Comparison of ENCODE assay signal across 15 mouse cellular contexts in the genomic region with DNA sequence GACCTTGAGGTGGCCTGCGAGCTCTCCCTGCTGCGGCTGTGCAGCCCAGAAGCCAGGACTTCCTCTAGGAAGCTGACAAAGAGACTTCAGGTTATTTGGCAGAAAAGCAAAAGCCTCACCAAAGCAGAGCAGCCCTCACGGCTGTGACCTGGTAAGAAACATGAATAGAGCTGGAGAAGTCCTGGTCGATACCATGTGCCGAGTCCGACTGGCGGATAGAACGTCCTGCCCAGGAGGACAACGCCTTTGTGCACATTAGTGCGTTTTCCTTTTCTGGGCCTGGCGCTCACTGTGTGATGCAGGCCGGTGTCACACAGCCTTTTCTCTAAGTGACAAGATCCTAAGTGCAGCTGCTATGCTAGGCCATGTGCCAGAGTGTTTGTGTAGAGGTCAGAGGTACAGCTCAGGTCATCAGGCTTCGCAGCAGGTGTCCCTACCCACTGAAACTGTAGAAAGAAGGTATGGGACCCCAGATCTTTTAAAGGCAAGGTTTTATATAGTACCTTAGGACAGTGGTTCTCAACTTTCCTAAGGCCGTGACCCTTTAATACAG. TPM values are rescaled to one million over a fixed set of nuclear protein-coding genes. Genes with fewer than 3 reads are reported as not detected.
DNase-seq lines count a peak whose midpoint lies in the region; ATAC-seq and TF ChIP-seq lines count a peak whose summit lies in the region.
"Had no signal": no experiment of that assay in that cellular context is flagged by ENCODE, and none has a peak within 500 bp of the region (broad histone marks: within the 10 kb centered on the region; RNA-seq: fewer than 3 reads in every experiment).

No protein-coding gene starts in this region.

- TF ChIP-seq CTCF in olfactory bulb, adult 2 months (IDR thresholded peaks at IDR 0.05; ENCODE audit: insufficient read depth, low read depth, low read length): no peak

- peaks cover 23% of the 10 kb centered on the region for H3K36me3 ChIP-seq in megakaryocyte, embryonic 14.5 days (replicated peaks; ENCODE audit: low read length)
- H3K36me3 ChIP-seq in heart, embryonic 15.5 days: no peaks in the 10 kb centered on the region
- H3K36me3 ChIP-seq: embryonic facial prominence, embryonic 12.5 days; limb, embryonic 15.5 days; midbrain, embryonic 12.5 days had no signal

- H3K9me3 ChIP-seq in megakaryocyte, embryonic 14.5 days: no peaks in the 10 kb centered on the region
- H3K9me3 ChIP-seq in heart, embryonic 15.5 days (replicated peaks): no peaks in the 10 kb centered on the region
- H3K9me3 ChIP-seq: embryonic facial prominence, embryonic 12.5 days; limb, embryonic 15.5 days; midbrain, embryonic 12.5 days; neural tube, embryonic 13.5 days had no signal

- H3K27me3 ChIP-seq in megakaryocyte, embryonic 14.5 days (replicated peaks): no peaks in the 10 kb centered on the region
- H3K27me3 ChIP-seq in heart, embryonic 15.5 days: no peaks in the 10 kb centered on the region
- H3K27me3 ChIP-seq: embryonic facial prominence, embryonic 12.5 days; limb, embryonic 15.5 days; midbrain, embryonic 12.5 days; neural tube, embryonic 13.5 days had no signal

- peak overlapping the region; percentile 78 for H3K27ac ChIP-seq in heart, embryonic 15.5 days
- H3K27ac ChIP-seq in olfactory bulb, adult 2 months (ENCODE audit: insufficient read depth, low read depth, low read length): peak overlapping the region; percentile 93
- H3K27ac ChIP-seq: hindbrain, embryonic 14.5 days; limb, embryonic 15.5 days; midbrain, embryonic 12.5 days; neural tube, embryonic 13.5 days had no signal

- intact Hi-C loops in heart, postnatal 25 days (cut with DNase I): no loop called here

- DNase-seq in heart, adult 11 months: peak; percentile 94
- no peak for DNase-seq in heart, postnatal 25 days (ENCODE audit: low spot score)
- DNase-seq in yolk sac, embryonic 10.5 days (ENCODE audit: low spot score): no peak
- DNase-seq in urinary bladder, postnatal 25 days (ENCODE audit: low spot score): no peak
- DNase-seq: layer of hippocampus, adult 9-11 months; thymus, adult 18-20 months had no signal

- H3K4me3 ChIP-seq in megakaryocyte, embryonic 14.5 days (replicated peaks): peak overlapping the region; percentile 65
- H3K4me3 ChIP-seq in heart, embryonic 15.5 days: no peak overlapping the region
- H3K4me3 ChIP-seq in olfactory bulb, adult 2 months (ENCODE audit: insufficient read depth, low read depth, low read length): no peak overlapping the region
- H3K4me3 ChIP-seq: embryonic facial prominence, embryonic 12.5 days; limb, embryonic 15.5 days; midbrain, embryonic 12.5 days; neural tube, embryonic 13.5 days had no signal

- 0 out of 2 replicates have a peak overlapping the region, but pooled peaks have one; percentile 35 for H3K9ac ChIP-seq in heart, embryonic 15.5 days
- H3K9ac ChIP-seq: embryonic facial prominence, embryonic 12.5 days; hindbrain, embryonic 14.5 days; limb, embryonic 15.5 days; midbrain, embryonic 12.5 days had no signal

- no peak for ATAC-seq in megakaryocyte, adult 5-6 weeks (ENCODE audit: poor library complexity, severe bottlenecking)
- ATAC-seq in heart, embryonic 15.5 days (replicated peaks; ENCODE audit: insufficient number of reproducible peaks, insufficient read depth, low FRiP score, low read depth): no peak

- 60% methylated on average over 14 of the region's 14 CpGs for WGBS in heart, embryonic 15.5 days
- 69% methylated on average over 14 of the region's 14 CpGs for WGBS in olfactory bulb, adult 2 months

- H3K4me2 ChIP-seq in heart, embryonic 15.5 days: no peak overlapping the region
- H3K4me2 ChIP-seq: embryonic facial prominence, embryonic 12.5 days; hindbrain, embryonic 14.5 days; limb, embryonic 15.5 days; midbrain, embryonic 12.5 days; neural tube, embryonic 13.5 days had no signal

- no peak for TF ChIP-seq POLR2A in olfactory bulb, adult 2 months (IDR thresholded peaks at IDR 0.05; ENCODE audit: insufficient read depth, low read depth, low read length)

- peaks cover 81% of the 10 kb centered on the region for H3K4me1 ChIP-seq in megakaryocyte, embryonic 14.5 days
- H3K4me1 ChIP-seq in heart, embryonic 15.5 days (replicated peaks): peaks cover 47% of the 10 kb centered on the region
- H3K4me1 ChIP-seq in olfactory bulb, adult 2 months (ENCODE audit: control insufficient read depth, insufficient read depth, low read length): peaks cover 34% of the 10 kb centered on the region

RNA-seq across cellular contexts. Expression of a gene that starts 4.4 kb away (rescaled TPM):
- total RNA-seq in heart, postnatal 25 days (2021): 10 to 100 TPM; 76.4 to 89.1 TPM
- polyA plus RNA-seq in megakaryocyte, embryonic 14.5 days (2012; ENCODE audit: insufficient read depth, low replicate concordance): 556 and 663 TPM in 2 replicates
- 116 and 124 TPM in 2 replicates for total RNA-seq in megakaryocyte, adult 5-6 weeks (2015)
- total RNA-seq in megakaryocyte, adult 5-6 weeks (2017): 104 and 119 TPM in 2 replicates
- polyA plus RNA-seq in heart, embryonic 15.5 days (2015; fragmentation: Nextera tagmentation; extraction: Ambion mirVana): 64.3 and 69.6 TPM in 2 replicates
- not detected in 2 replicates for polyA plus RNA-seq in olfactory bulb, adult 2 months (2012; ENCODE audit: insufficient read depth, insufficient read length, low replicate concordance, missing spikeins)

RNA-seq across cellular contexts. Expression of a gene that starts 58.1 kb away (rescaled TPM):
- 10 to 100 TPM; 20.5 to 26.0 TPM for total RNA-seq in heart, postnatal 25 days (2021)
- polyA plus RNA-seq in megakaryocyte, embryonic 14.5 days (2012; ENCODE audit: insufficient read depth, low replicate concordance): 19.1 and 19.4 TPM in 2 replicates
- total RNA-seq in megakaryocyte, adult 5-6 weeks (2015): 23.8 and 31.2 TPM in 2 replicates
- total RNA-seq in megakaryocyte, adult 5-6 weeks (2017): 9.5 and 11.6 TPM in 2 replicates
- polyA plus RNA-seq in heart, embryonic 15.5 days (2015; fragmentation: Nextera tagmentation; extraction: Ambion mirVana): 38.3 and 40.2 TPM in 2 replicates
- not detected in 2 replicates for polyA plus RNA-seq in olfactory bulb, adult 2 months (2012; ENCODE audit: insufficient read depth, insufficient read length, low replicate concordance, missing spikeins)

Comparison
In these comparisons a context has a peak if more than half of its experiments do, and no peak if none do; other contexts are left out.
1. RNA of a gene that starts 58.1 kb away (polyA plus RNA-seq): 38.3 to 40.2 TPM in heart, embryonic 15.5 days and 19.1 to 19.4 TPM in megakaryocyte, embryonic 14.5 days; not detected in olfactory bulb, adult 2 months; every median in the first group is over 10 times any median in the second.